Mouse (Mus musculus): ENCODE results near the gene Aqp7. TPM values are rescaled to one million over a fixed set of nuclear protein-coding genes. Genes with fewer than 3 reads are reported as not detected.
A peak's percentile ranks its signal among the peaks of the same experiment; 100 is the strongest.

Aqp7 gene
- polyA plus RNA-seq, 1 experiment from 2014 or later: 0.16 TPM

- ATAC-seq (ENCODE audit: low FRiP score, low TSS enrichment) (no peak), DNase-seq (peak; percentile 18)
- Histone ChIP-seq H3K9ac (replicated peaks; ENCODE audit: low read length) (no peak overlapping the region), H3K27ac (replicated peaks; ENCODE audit: low read depth, low read length) (no peak overlapping the region), H3K4me2 (ENCODE audit: low read length) (no peak overlapping the region), H3K9me3 (ENCODE audit: control insufficient read depth, low read length) (no peaks in the 10 kb centered on the region), H3K4me3 (replicated peaks; ENCODE audit: low read depth, low read length) (no peak overlapping the region), H3K4me1 (ENCODE audit: control insufficient read depth, insufficient read depth, low read length) (no peaks in the 10 kb centered on the region), H3K36me3 (ENCODE audit: control insufficient read depth, insufficient read depth, low read length) (no peaks in the 10 kb centered on the region), H3K27me3 (ENCODE audit: control insufficient read depth, insufficient read depth, low read length) (no peaks in the 10 kb centered on the region)
- WGBS: 76% methylated on average over 14 of the region's 14 CpGs
Observed at GRCm38 (mm10) chr4:41071500-41072429, 23.8 kb upstream of the Aqp7 start.

DNA sequence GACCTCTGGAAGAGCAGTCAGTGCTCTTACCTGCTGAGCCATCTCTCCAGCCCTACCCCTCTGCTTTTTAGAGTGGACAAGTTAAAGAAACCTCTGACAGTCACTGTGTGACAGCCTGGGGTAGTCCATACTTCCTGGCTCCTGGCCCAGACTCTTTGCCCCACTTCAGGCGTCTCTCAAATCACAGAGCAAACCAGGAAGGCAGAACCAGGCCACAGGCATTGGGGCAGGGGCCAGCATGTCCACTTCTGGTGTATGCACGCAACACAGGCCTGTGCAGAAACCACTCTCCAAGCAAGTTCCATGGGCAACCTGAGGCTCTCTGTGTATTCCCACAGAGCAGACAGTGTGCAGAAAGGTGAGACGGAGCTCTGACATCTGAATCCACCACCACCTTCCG, 17.3 kb upstream of the Aqp7 start:
- ATAC-seq (ENCODE audit: low FRiP score, low TSS enrichment) (no peak), DNase-seq (no peak)
- no peak overlapping the region for H3K27ac ChIP-seq (replicated peaks; ENCODE audit: low read depth, low read length)
- H3K4me3 ChIP-seq (replicated peaks; ENCODE audit: low read depth, low read length): no peak overlapping the region
- no peaks in the 10 kb centered on the region for H3K4me1 ChIP-seq (ENCODE audit: control insufficient read depth, insufficient read depth, low read length)
- H3K9me3 ChIP-seq (ENCODE audit: control insufficient read depth, low read length): no peaks in the 10 kb centered on the region
- WGBS: 92% methylated on average over 4 of the region's 4 CpGs
- H3K36me3 ChIP-seq (ENCODE audit: control insufficient read depth, insufficient read depth, low read length): no peaks in the 10 kb centered on the region
- H3K9ac ChIP-seq (replicated peaks; ENCODE audit: low read length): no peak overlapping the region
- no peak overlapping the region for H3K4me2 ChIP-seq (ENCODE audit: low read length)
- no peaks in the 10 kb centered on the region for H3K27me3 ChIP-seq (ENCODE audit: control insufficient read depth, insufficient read depth, low read length)

DNA sequence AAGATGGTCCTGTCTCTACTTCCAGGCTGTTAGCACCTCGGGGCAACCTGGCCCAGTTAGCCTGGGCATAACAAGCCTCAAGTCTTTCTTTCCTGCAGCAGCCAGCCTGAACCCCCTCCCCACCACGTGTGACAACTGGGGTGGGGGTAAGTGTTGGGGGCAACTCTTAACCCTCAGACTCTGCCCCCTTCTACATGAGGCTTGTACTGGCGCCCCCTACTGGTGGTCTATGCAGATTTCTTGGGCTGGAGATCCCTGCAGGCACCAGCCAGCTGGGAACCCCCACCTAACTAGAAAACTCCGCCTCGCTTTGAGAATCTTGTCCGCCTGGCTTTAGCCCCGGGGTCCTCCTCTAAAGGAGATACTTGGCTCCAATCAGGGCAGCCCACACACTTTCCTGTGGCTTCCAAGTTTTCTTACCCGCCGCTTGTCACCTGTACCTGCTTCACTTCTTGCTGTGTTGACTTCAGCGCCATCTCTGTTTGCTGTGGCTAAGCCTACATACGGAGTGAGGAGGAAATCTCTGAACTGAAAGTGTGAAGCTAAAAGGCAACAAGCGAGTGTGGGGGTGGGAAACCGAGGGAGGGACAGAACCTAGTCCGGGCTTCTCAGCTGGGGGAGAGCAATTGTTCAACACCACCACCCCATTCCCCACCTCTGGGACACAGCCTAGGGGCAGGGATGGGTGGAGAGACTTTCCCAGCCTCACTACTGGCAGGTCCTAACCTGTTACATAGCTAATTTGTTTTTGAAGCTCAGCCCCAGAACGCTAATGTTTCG, 16.1 kb upstream of the Aqp7 start:
- DNase-seq (peak; percentile 17), ATAC-seq (ENCODE audit: low FRiP score, low TSS enrichment) (no peak)
- H3K27me3 ChIP-seq (ENCODE audit: control insufficient read depth, insufficient read depth, low read length): no peaks in the 10 kb centered on the region
- H3K9me3 ChIP-seq (ENCODE audit: control insufficient read depth, low read length): no peaks in the 10 kb centered on the region
- H3K9ac ChIP-seq (replicated peaks; ENCODE audit: low read length): no peak overlapping the region
- no peak overlapping the region for H3K4me2 ChIP-seq (ENCODE audit: low read length)
- no peak overlapping the region for H3K4me3 ChIP-seq (replicated peaks; ENCODE audit: low read depth, low read length)
- no peaks in the 10 kb centered on the region for H3K36me3 ChIP-seq (ENCODE audit: control insufficient read depth, insufficient read depth, low read length)
- H3K27ac ChIP-seq (replicated peaks; ENCODE audit: low read depth, low read length): no peak overlapping the region
- 21% methylated on average over 16 of the region's 16 CpGs for WGBS
- no peaks in the 10 kb centered on the region for H3K4me1 ChIP-seq (ENCODE audit: control insufficient read depth, insufficient read depth, low read length)

DNA sequence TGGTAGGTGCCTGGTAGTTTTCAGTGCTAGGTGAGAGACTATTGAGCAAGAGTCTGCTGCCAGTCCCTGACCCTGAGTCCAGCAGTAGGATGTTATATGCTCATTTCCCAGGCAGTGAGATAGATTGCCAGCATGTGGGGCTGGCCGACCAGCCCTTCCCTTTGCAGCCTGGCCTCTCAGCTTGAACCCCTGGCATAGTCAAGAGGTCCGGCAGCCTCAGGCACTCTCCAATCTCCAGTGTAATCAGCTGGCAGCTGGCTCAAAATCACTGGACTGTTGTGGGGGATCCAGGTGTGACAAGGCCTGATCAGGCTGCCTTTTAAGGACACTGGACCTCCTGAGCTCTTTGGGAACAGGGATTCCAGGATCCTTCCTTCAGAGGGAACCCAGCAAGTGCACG, 15.4 kb upstream of the Aqp7 start:
- H3K36me3 ChIP-seq (ENCODE audit: control insufficient read depth, insufficient read depth, low read length): no peaks in the 10 kb centered on the region
- no peak for DNase-seq
- no peak for ATAC-seq (ENCODE audit: low FRiP score, low TSS enrichment)
- H3K27ac ChIP-seq (replicated peaks; ENCODE audit: low read depth, low read length): no peak overlapping the region
- no peak overlapping the region for H3K4me2 ChIP-seq (ENCODE audit: low read length)
- H3K4me3 ChIP-seq (replicated peaks; ENCODE audit: low read depth, low read length): no peak overlapping the region
- H3K4me1 ChIP-seq (ENCODE audit: control insufficient read depth, insufficient read depth, low read length): no peaks in the 10 kb centered on the region
- 62% methylated on average over 3 of the region's 3 CpGs for WGBS
- H3K27me3 ChIP-seq (ENCODE audit: control insufficient read depth, insufficient read depth, low read length): no peaks in the 10 kb centered on the region
- no peak overlapping the region for H3K9ac ChIP-seq (replicated peaks; ENCODE audit: low read length)
- no peaks in the 10 kb centered on the region for H3K9me3 ChIP-seq (ENCODE audit: control insufficient read depth, low read length)

DNA sequence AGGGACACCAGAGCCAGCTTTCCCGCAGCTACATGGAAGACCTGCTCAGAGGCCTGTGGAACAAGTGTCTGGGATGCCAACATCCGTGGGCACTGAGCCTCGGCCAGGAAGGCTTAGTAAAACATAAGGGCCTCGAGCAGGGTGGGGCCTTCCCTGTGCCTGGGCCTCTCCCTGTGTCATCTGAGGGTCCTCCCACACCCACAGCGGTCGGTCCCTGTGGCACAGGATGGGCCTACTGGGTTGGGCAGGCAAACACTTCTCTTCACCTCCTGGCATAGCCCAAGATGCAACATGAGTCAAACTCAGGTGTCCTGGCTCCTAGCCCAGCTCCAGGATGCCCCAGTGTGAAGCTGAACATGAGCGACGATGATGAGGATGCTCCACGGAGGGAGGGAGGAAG, 9.4 kb upstream of the Aqp7 start:
- Histone ChIP-seq H3K36me3 (ENCODE audit: control insufficient read depth, insufficient read depth, low read length) (no peaks in the 10 kb centered on the region), H3K4me3 (replicated peaks; ENCODE audit: low read depth, low read length) (no peak overlapping the region), H3K27me3 (ENCODE audit: control insufficient read depth, insufficient read depth, low read length) (no peaks in the 10 kb centered on the region), H3K9me3 (ENCODE audit: control insufficient read depth, low read length) (no peaks in the 10 kb centered on the region), H3K27ac (replicated peaks; ENCODE audit: low read depth, low read length) (no peak overlapping the region), H3K9ac (replicated peaks; ENCODE audit: low read length) (no peak overlapping the region), H3K4me2 (ENCODE audit: low read length) (no peak overlapping the region), H3K4me1 (ENCODE audit: control insufficient read depth, insufficient read depth, low read length) (no peaks in the 10 kb centered on the region)
- ATAC-seq (ENCODE audit: low FRiP score, low TSS enrichment): no peak
- DNase-seq: no peak
- 64% methylated on average over 8 of the region's 9 CpGs for WGBS

DNA sequence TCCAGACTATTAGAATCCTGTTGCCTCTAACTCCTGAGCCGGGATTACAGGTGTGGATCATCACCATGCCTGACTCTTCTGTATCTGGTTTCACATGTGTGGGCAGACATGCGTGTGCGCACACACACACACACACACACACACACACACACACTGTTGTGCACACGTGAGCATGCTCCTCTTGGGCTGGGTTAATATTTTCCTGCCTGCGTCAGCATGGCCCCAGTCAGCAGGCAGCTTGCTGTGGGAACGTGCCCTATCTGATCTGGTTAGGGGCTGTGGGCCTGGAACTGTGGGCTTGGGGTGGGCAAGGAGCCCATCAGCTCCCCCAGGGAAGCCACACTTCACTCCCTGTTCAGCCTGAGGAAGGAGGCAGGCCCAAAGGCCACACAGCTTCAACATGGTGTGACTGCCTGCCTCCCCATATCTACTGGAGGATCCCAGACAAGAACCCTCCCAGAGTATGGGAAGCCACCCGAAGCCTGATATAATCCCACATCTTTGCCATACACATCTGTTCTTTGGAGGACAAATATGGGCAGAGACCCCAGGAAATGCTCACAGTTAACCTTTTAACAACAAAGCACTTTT, 8.9 kb upstream of the Aqp7 start:
- H3K9me3 ChIP-seq (ENCODE audit: control insufficient read depth, low read length): no peaks in the 10 kb centered on the region
- H3K36me3 ChIP-seq (ENCODE audit: control insufficient read depth, insufficient read depth, low read length): no peaks in the 10 kb centered on the region
- no peak overlapping the region for H3K4me3 ChIP-seq (replicated peaks; ENCODE audit: low read depth, low read length)
- H3K4me1 ChIP-seq (ENCODE audit: control insufficient read depth, insufficient read depth, low read length): no peaks in the 10 kb centered on the region
- no peak overlapping the region for H3K27ac ChIP-seq (replicated peaks; ENCODE audit: low read depth, low read length)
- 70% methylated on average over 7 of the region's 7 CpGs for WGBS
- H3K9ac ChIP-seq (replicated peaks; ENCODE audit: low read length): no peak overlapping the region
- H3K27me3 ChIP-seq (ENCODE audit: control insufficient read depth, insufficient read depth, low read length): no peaks in the 10 kb centered on the region
- ATAC-seq (ENCODE audit: low FRiP score, low TSS enrichment) (no peak), DNase-seq (no peak)
- no peak overlapping the region for H3K4me2 ChIP-seq (ENCODE audit: low read length)

DNA sequence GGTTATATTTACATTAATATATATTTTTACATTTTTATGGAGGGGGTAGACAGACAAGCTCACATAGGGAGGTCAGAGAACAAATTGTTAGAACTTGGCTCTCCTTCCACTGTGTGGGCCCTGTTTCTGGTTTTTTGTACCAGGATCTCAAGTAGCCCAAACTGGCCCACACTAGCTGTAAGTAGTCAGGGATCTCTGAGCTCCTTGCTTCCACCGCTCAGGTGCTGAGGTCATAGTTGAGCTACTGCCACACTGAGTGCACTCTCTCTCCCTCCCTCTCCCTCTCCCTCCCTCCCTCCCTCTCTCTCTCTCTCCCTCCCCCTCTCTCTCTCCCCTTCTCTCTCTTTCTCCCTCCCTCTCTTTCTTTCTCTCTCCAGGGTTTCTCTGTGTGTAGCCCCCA, 8.3 kb upstream of the Aqp7 start:
- H3K4me1 ChIP-seq (ENCODE audit: control insufficient read depth, insufficient read depth, low read length): no peaks in the 10 kb centered on the region
- H3K27me3 ChIP-seq (ENCODE audit: control insufficient read depth, insufficient read depth, low read length): no peaks in the 10 kb centered on the region
- DNase-seq: no peak
- no peaks in the 10 kb centered on the region for H3K9me3 ChIP-seq (ENCODE audit: control insufficient read depth, low read length)
- H3K36me3 ChIP-seq (ENCODE audit: control insufficient read depth, insufficient read depth, low read length): no peaks in the 10 kb centered on the region
- no peak for ATAC-seq (ENCODE audit: low FRiP score, low TSS enrichment)
- no peak overlapping the region for H3K4me3 ChIP-seq (replicated peaks; ENCODE audit: low read depth, low read length)
- no peak overlapping the region for H3K4me2 ChIP-seq (ENCODE audit: low read length)
- no peak overlapping the region for H3K27ac ChIP-seq (replicated peaks; ENCODE audit: low read depth, low read length)
- H3K9ac ChIP-seq (replicated peaks; ENCODE audit: low read length): no peak overlapping the region
- WGBS: 25% methylated on average over 1 of the region's 1 CpGs

DNA sequence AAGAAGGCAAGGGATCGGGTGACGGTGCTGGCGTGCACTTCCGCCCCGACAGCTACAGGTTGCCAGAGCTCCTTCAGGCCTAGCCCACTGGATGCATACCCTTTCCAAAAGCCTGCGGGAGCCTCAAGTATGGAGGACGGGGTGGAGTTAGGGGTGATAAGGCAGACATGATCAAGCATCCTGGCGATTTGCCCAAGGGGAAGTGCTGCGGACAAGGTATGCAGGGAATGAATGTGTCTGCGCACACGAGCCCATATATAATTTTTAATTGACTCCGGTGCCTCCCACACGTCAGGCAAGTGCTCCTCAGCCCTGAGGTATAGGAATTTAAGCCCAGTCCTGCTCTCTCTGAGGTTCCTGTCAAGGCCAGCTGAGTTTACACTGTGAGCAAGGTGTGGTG, 7.2 kb upstream of the Aqp7 start:
- DNase-seq (no peak), ATAC-seq (ENCODE audit: low FRiP score, low TSS enrichment) (no peak)
- Histone ChIP-seq H3K27ac (replicated peaks; ENCODE audit: low read depth, low read length) (no peak overlapping the region), H3K9me3 (ENCODE audit: control insufficient read depth, low read length) (no peaks in the 10 kb centered on the region), H3K27me3 (ENCODE audit: control insufficient read depth, insufficient read depth, low read length) (no peaks in the 10 kb centered on the region), H3K9ac (replicated peaks; ENCODE audit: low read length) (no peak overlapping the region), H3K4me1 (ENCODE audit: control insufficient read depth, insufficient read depth, low read length) (no peaks in the 10 kb centered on the region), H3K4me2 (ENCODE audit: low read length) (no peak overlapping the region), H3K36me3 (ENCODE audit: control insufficient read depth, insufficient read depth, low read length) (no peaks in the 10 kb centered on the region), H3K4me3 (replicated peaks; ENCODE audit: low read depth, low read length) (no peak overlapping the region)
- 87% methylated on average over 13 of the region's 13 CpGs for WGBS

All from midbrain, embryonic 14.5 days (tissue).